Mouse (Mus musculus) limb, embryonic 10.5 days (tissue): ENCODE data around the gene Ccm2l. TPM values are rescaled to one million over a fixed set of nuclear protein-coding genes. Genes with fewer than 3 reads are reported as not detected.

Experiments used
- DNase-seq: peaks from one replicate; pipeline ENCODE4 v3.0.0-alpha.2; 2017; ENCODE audit warnings: low spot score
- H3K27ac ChIP-seq: fragments of 300-500 bp; sonication (generic); 2 replicates; pipeline ENCODE4 v1.5.1; 2016; ENCODE audit warnings: mild to moderate bottlenecking
- H3K27me3 ChIP-seq: fragments of 300-500 bp; sonication (generic); 2 replicates; pipeline ENCODE4 v1.6.1; 2016; ENCODE audit warnings: low read depth, mild to moderate bottlenecking; ENCODE audit not compliant: poor library complexity, severe bottlenecking
- H3K36me3 ChIP-seq: fragments of 300-500 bp; sonication (generic); 2 replicates; pipeline ENCODE4 v1.6.1; 2016; ENCODE audit warnings: mild to moderate bottlenecking, moderate library complexity
- H3K4me1 ChIP-seq: fragments of 300-500 bp; sonication (generic); 2 replicates; pipeline ENCODE4 v1.6.1; 2016
- H3K4me3 ChIP-seq: fragments of 300-500 bp; sonication (generic); 2 replicates; pipeline ENCODE4 v1.5.1; 2016; ENCODE audit warnings: mild to moderate bottlenecking, moderate library complexity
- H3K9me3 ChIP-seq: fragments of 300-500 bp; sonication (generic); replicated peaks from 2 replicates; pipeline ENCODE4 v1.6.1; 2016; ENCODE audit warnings: mild to moderate bottlenecking
- WGBS: fragments of 180-500 bp; shearing (Covaris S2); methylation state at CpG from one replicate; pipeline ENCODE4 v1.1.7; 2016; 5-methylcytosine and 5-hydroxymethylcytosine counted together
- polyA plus RNA-seq: library from polyadenylated mRNA; unstranded; fragments of >200 nt; fragmentation: Nextera tagmentation; extraction: Ambion mirVana; gene quantifications from 2 replicates; pipeline ENCODE4 v1.2.1, GENCODE M21; 2016

Gene Ccm2l
- polyA plus RNA-seq, 1 experiment from 2014 or later = 1.7 TPM

DNA sequence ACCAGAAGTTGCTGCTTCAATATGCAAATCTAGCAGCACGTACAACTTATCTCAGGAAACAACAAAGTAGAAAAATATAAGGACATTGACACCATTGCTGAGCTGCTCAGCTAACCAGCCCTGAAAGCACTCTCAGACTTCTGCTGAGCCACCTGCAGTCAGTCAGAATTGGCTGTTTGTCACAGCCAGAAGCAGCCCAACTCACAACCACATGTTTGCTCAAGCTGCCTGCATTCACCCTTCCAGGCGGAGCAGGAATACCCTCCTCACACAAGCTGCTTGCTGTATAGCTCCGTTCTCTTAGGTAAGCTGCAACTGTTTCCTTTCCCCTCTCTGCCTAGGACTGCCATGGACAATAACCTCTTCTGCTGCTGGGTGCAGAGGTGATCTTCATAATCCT lies 2.4 kb upstream of the Ccm2l start:
- Histone ChIP-seq H3K27ac (no peak overlapping the region), H3K27me3 (peaks cover 26% of the 10 kb centered on the region), H3K36me3 (no peaks in the 10 kb centered on the region), H3K9me3 (no peaks in the 10 kb centered on the region), H3K4me3 (no peak overlapping the region), H3K4me1 (0 out of 2 replicates have a peak, but pooled peaks cover 8% of the 10 kb centered on the region)
- 57% methylated on average over 3 of the region's 3 CpGs for WGBS
- no peak for DNase-seq

DNA sequence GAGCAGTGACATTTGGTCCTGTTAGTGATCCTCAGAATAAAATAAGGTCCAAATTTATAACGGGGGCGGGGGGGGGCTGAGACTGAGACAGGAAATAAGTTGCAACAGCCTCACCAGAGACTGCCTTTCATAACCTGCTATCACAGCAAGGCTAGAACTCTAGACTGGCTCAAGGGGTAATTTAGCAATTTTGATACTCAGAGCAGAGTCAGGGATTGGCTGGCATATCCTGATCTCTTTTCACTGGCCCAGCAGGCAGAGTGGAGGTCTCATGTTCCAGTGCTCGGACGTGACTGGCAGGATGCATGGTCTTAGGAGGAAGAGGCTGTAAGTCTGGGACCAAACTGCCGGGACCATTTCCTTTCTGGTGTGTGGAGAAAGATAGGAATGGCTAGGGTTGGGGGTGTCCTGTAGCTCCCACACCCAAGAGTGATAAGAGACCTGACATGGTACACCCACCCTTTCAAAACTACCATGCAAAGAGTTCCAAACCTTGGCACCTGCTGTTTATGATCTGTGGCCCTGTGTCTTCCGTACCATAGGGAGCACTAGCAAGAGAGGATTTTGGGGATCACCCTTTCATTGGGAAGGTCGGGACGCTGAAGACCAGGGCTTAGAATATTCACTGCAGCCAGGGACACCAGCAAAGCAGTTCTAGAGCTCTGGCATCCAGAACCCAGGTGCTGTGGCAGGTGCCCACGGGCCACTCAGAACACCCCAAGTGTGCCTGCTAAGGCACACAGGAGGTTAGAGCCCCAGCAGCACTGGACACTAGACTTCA lies 1.4 kb upstream of the Ccm2l start:
- Histone ChIP-seq H3K9me3 (no peaks in the 10 kb centered on the region), H3K4me1 (0 out of 2 replicates have a peak, but pooled peaks cover 8% of the 10 kb centered on the region), H3K27me3 (peaks cover 31% of the 10 kb centered on the region), H3K4me3 (no peak overlapping the region), H3K36me3 (no peaks in the 10 kb centered on the region), H3K27ac (no peak overlapping the region)
- WGBS = 79% methylated on average over 9 of the region's 9 CpGs
- no peak for DNase-seq

DNA sequence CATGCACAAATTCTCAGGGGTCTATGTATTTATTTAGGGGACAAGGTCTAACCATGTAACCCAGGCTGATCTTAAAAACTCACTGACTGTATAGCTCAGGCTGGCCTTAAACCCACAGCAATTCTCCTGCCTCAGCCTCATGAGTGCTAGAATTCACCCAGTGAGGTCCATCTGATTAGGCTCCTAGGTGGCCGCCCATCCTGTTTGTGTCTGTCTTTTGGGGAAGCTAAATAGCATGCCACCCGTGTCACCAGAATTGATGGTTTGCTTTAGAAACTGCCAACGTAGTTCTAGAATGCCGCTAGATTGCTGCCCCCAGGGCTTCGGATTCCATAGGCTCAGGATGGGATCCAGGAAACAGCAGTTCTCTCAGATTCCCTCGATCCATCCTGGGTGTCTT lies 1.2 kb downstream of the Ccm2l start:
- 43% methylated on average over 6 of the region's 6 CpGs for WGBS
- DNase-seq = no peak
- H3K27me3 ChIP-seq = peaks cover 57% of the 10 kb centered on the region
- no peak overlapping the region for H3K27ac ChIP-seq
- peaks cover 15% of the 10 kb centered on the region for H3K4me1 ChIP-seq
- H3K36me3 ChIP-seq = 0 out of 2 replicates have a peak, but pooled peaks cover 2% of the 10 kb centered on the region
- H3K9me3 ChIP-seq = no peaks in the 10 kb centered on the region
- 0 out of 2 replicates have a peak overlapping the region, but pooled peaks have one; percentile 4 for H3K4me3 ChIP-seq

DNA sequence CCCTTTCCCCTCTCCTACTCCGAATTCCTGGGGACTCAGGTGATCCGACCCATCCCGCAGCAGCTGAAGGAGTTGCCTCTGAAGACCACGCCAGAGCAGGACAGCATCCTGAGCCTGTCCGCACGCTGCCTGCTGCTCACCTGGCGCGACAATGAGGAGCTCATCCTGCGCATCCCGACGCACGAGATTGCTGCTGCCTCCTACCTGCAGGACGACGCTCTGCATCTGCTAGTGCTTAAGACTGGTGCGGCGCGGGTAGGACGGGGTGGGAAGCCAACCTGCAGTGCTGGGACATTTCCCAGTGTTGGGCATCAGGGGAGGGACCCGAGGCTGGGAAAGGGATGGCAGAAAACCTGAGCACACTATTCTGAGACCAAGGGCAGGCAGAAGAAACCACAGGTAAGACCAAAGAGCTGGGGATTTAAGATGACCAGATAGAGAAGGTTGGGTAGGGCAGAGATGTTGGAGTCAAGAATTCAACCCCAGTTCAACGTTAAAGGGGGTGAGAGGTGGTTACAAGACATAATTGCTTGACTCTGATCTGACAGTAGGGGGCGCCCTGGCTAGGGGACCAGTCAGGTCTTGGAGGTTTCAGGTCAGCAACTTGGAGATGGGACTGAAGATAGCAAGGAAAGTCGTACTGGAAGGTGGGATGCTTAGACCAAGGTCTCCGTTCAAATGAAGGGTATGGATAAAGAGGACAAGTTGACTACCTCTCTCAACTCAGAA lies 5.2 kb downstream of the Ccm2l start:
- Histone ChIP-seq H3K36me3 (0 out of 2 replicates have a peak, but pooled peaks cover 2% of the 10 kb centered on the region), H3K4me3 (no peak overlapping the region), H3K9me3 (no peaks in the 10 kb centered on the region), H3K27ac (no peak overlapping the region), H3K4me1 (peaks cover 16% of the 10 kb centered on the region), H3K27me3 (peaks cover 87% of the 10 kb centered on the region)
- peak; percentile 50 for DNase-seq
- 7% methylated on average over 23 of the region's 23 CpGs for WGBS

DNA sequence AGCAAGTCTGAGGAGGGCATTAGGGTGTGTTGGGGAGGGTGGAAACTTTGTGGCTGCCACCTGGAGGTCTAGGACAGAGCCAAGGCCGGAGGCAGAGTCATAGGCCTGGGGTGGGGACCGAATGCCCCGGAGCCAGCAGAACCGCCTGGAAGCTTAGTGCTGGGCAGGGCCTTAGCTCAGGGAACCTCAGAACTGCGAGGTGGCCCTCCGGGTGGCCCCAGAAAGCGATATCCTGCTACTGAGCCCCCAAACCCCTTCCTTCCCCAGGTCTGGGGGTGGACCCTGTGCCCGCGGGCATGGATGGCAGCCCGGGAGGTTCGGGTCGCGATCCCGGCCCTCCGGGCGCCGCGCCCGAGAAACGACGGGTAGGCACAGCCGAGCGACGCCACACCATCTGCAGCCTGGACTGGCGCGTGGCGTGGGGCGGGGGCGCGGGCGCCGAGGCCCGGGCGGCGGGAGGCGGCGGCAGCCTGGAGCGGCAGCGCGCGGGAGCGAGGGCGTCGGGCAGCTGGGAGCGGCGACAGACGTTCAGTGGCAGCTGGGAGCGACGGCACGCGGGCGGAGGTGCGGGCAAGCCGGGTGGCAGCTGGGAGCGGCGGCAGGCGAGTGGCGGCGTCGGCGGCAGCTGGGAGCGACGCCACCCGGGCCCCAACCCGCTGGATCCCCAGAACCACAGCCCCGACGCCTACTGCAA lies 5.9 kb downstream of the Ccm2l start:
- Histone ChIP-seq H3K27ac (0 out of 2 replicates have a peak overlapping the region, but pooled peaks have one; percentile 36), H3K4me3 (peak overlapping the region; percentile 48), H3K4me1 (peaks cover 16% of the 10 kb centered on the region), H3K27me3 (peaks cover 84% of the 10 kb centered on the region), H3K36me3 (0 out of 2 replicates have a peak, but pooled peaks cover 2% of the 10 kb centered on the region), H3K9me3 (no peaks in the 10 kb centered on the region)
- DNase-seq = peak; percentile 51
- 7% methylated on average over 65 of the region's 67 CpGs for WGBS

DNA sequence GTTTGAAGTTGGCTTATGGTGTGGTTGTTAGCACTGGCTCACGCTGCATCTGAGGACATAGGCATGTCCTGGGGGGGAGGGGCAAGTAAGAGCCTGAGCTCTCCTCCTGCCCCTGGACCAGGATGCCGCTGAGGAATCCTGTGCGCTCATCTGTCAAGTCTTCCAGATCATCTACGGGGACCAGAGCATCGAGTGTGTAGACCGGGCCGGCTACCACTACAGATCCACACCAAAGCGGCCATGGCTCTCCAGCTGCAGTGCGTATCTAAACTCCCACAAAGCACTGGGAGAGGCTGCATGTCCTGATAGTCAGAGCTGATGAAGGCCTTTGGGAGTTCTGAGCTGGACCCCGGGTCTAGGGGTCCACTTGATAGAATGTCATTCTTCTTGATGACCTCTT lies 8.9 kb downstream of the Ccm2l start:
- no peak for DNase-seq
- Histone ChIP-seq H3K36me3 (0 out of 2 replicates have a peak, but pooled peaks cover 2% of the 10 kb centered on the region), H3K9me3 (no peaks in the 10 kb centered on the region), H3K4me3 (no peak overlapping the region), H3K4me1 (peaks cover 9% of the 10 kb centered on the region), H3K27ac (no peak overlapping the region), H3K27me3 (peaks cover 62% of the 10 kb centered on the region)
- WGBS = 85% methylated on average over 10 of the region's 10 CpGs

DNA sequence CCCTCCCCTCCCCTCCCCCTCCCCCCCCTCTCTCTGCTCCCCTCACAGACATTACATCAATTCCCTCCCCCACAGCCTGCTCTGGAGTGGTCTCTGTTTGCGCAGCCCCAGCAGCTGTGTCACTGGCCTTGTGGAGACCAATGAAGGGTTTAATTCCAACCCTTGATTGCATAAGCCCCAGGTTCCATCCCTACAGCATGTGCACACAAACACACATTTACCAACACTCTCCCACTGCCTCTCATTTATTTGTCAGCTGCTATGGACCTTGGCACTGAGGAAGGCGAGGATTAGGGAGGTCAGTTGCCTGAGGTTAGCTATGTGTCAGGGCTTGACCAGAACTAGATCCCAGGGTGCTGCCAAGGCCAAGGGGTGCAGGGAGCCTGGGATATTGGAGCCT lies 10.2 kb downstream of the Ccm2l start:
- H3K27ac ChIP-seq = no peak overlapping the region
- H3K36me3 ChIP-seq = 0 out of 2 replicates have a peak, but pooled peaks cover 2% of the 10 kb centered on the region
- H3K4me3 ChIP-seq = no peak overlapping the region
- peaks cover 49% of the 10 kb centered on the region for H3K27me3 ChIP-seq
- DNase-seq = no peak
- H3K9me3 ChIP-seq = no peaks in the 10 kb centered on the region
- 51% methylated on average over 2 of the region's 2 CpGs for whole genome bisulfite sequencing
- peaks cover 9% of the 10 kb centered on the region for H3K4me1 ChIP-seq

DNA sequence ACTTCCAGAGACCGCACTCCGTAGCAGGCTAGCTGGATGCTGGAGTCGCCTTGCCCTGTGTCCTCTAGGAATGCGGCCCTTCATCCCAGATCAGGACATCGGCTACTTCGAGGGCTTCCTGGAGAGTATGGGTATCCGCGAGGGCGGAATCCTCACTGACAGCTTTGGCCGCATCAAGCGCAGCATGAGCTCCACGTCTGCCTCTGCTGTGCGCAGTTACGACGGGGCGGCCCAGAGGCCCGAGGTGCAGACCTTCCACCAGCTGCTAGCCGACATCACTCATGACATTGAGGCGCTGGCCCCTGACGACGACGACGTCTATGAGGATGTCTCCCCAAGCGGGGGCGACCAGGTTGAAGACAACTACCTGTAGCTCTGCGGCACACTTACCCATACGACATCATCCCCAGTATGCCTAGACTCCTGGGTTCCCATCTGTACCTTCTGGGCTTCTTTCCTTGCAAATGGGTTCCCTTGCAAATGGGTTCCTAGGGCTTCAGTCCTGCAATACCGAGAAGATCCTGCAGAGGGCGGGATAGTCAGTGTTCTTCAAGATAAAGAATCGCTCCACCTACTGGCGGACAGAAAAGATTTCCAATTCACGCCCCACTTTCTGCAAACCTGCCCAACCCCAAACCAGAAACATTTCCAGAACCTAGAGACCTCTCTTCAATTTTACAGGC lies 15.2 kb downstream of the Ccm2l start:
- Histone ChIP-seq H3K27me3 (peaks cover 8% of the 10 kb centered on the region; the same call in 1 of the 2 replicates), H3K27ac (no peak overlapping the region), H3K4me3 (no peak overlapping the region), H3K36me3 (no peaks in the 10 kb centered on the region), H3K9me3 (no peaks in the 10 kb centered on the region), H3K4me1 (no peaks in the 10 kb centered on the region)
- WGBS = 36% methylated on average over 32 of the region's 32 CpGs
- peak; percentile 89 for DNase-seq

DNA sequence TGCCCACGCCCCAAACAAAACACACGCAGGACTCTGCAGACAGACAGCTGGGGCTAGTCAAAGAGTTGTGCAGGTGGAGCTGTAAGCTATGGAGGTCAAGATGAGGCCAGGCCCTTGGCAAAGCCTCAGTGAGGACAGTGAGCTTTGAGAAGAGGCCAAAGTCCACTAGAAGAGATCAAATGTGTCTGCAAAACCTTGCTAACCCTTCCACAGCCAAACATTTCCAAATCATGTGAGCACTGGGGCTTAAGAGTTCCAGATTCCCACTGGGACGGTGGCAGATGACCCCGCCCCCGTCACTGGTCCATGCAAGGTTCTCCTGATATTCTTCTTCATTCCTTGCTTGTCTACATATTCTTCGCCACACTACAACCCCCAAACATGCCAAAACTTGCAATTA lies 16.1 kb downstream of the Ccm2l start:
- no peak for DNase-seq
- Histone ChIP-seq H3K36me3 (no peaks in the 10 kb centered on the region), H3K27ac (no peak overlapping the region), H3K27me3 (peaks cover 8% of the 10 kb centered on the region; the same call in 1 of the 2 replicates), H3K4me3 (no peak overlapping the region), H3K4me1 (no peaks in the 10 kb centered on the region), H3K9me3 (no peaks in the 10 kb centered on the region)
- 90% methylated on average over 6 of the region's 6 CpGs for WGBS

DNA sequence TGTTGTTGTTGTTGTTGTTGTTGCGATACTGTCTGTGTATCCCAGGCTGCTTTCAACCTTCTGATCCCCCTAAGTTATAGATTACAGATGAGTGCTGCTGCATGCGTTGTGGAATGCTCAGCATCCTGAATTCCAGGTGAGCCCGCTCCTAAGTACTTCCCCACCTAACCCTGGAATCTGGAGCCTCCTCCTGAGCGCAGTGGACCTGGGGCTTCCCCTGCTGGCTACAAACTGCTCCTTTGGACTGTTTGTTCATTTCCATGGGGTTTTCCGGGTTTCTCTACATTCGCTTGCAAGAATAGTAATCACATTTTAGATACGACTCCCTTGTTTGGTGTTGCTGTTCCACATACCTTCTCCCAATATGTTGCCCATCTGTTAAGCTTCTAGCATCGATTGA lies 17.5 kb downstream of the Ccm2l start:
- Histone ChIP-seq H3K9me3 (no peaks in the 10 kb centered on the region), H3K36me3 (no peaks in the 10 kb centered on the region), H3K4me1 (no peaks in the 10 kb centered on the region), H3K4me3 (no peak overlapping the region), H3K27me3 (peaks cover 4% of the 10 kb centered on the region; the same call in 1 of the 2 replicates), H3K27ac (no peak overlapping the region)
- DNase-seq = no peak
- WGBS = 88% methylated on average over 8 of the region's 8 CpGs

DNA sequence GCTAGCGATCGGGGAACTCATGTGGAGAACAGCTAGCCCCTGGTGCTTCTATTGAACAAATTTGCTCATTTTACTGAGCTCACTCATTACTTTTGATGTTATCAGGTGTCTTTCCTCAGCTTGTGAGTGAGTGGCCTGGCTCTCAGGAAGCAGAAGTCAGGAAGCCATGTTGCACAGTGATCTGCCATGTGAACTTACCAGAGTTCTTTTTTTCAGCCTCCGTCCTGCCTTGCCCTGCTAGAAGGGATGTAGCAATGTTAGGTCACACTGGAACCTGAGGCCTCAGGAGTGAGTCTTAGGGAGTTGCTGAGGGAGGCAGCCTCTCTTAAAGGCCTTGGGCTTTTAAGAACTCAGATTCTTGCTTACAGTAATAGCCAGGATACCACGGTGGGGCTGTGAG lies 18.1 kb downstream of the Ccm2l start:
- Histone ChIP-seq H3K36me3 (no peaks in the 10 kb centered on the region), H3K27me3 (no peaks in the 10 kb centered on the region), H3K27ac (no peak overlapping the region), H3K4me1 (no peaks in the 10 kb centered on the region), H3K4me3 (no peak overlapping the region), H3K9me3 (no peaks in the 10 kb centered on the region)
- 86% methylated on average over 4 of the region's 4 CpGs for WGBS
- DNase-seq = no peak

DNA sequence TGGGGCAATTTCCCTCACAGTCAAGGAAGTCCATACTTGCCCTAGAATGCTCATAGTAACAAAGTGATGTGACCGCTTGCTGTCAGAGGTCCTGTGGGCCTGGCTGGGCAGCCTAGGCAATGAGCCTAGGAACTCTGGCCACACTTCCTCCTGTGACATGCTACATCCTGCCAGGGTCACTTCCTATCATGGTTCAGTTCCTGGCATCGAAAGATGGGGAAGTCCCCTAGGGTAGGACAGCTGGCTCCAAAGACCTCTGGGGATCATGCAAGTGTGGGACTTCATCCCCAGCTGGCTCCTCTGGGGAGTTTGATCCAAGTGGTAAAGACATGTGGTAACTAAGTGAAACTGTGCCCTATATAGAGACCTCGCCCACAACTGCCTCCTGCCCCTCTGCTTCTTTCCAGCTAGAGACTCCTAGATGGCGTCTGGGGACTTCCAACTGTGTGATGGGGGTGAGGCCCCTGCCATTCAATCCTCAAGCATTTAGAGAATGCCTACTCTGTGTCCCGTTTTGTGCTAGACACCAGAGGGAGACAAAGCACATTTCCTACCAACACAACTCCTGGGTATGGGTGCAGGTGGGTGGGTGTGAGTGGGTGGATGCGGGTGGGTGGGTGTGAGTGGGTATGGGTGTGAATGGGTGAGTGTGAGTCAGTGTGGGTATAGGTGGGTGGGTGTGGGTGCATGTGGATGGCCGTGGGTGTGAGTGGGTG lies 18.7 kb downstream of the Ccm2l start:
- Histone ChIP-seq H3K4me3 (no peak overlapping the region), H3K9me3 (no peaks in the 10 kb centered on the region), H3K4me1 (no peaks in the 10 kb centered on the region), H3K27ac (no peak overlapping the region), H3K27me3 (no peaks in the 10 kb centered on the region), H3K36me3 (no peaks in the 10 kb centered on the region)
- 72% methylated on average over 7 of the region's 7 CpGs for WGBS
- DNase-seq = no peak
